Mouse (Mus musculus): ENCODE data around the gene Cct7. TPM values are rescaled to one million over a fixed set of nuclear protein-coding genes. Genes with fewer than 3 reads are reported as not detected.

Gene Cct7
- polyA plus RNA-seq, 1 experiment from 2014 or later = 672 TPM

- Histone ChIP-seq H3K9me3 (ENCODE audit: control insufficient read depth, low read length) (no peaks in the 10 kb centered on the region), H3K36me3 (ENCODE audit: control insufficient read depth, insufficient read depth, low read length) (peaks cover 17% of the 10 kb centered on the region), H3K27ac (ENCODE audit: low read depth, low read length) (no peak overlapping the region), H3K4me1 (ENCODE audit: control insufficient read depth, insufficient read depth, low read length) (no peaks in the 10 kb centered on the region), H3K4me3 (ENCODE audit: low read depth, low read length) (no peak overlapping the region), H3K27me3 (ENCODE audit: control insufficient read depth, insufficient read depth, low read length) (no peaks in the 10 kb centered on the region), H3K9ac (ENCODE audit: low read length) (no peak overlapping the region), H3K4me2 (no peak overlapping the region)
- DNase-seq (ENCODE audit: low spot score, missing footprints) (no peak), ATAC-seq (ENCODE audit: low FRiP score) (no peak)
- 70% methylated on average over 8 of the region's 8 CpGs for WGBS
Measured at GRCm38 (mm10) chr6:85471962-85472361, 20.6 kb downstream of the Cct7 start.

- 52% methylated on average over 5 of the region's 5 CpGs for WGBS
- Histone ChIP-seq H3K9me3 (ENCODE audit: control insufficient read depth, low read length) (no peaks in the 10 kb centered on the region), H3K4me3 (ENCODE audit: low read depth, low read length) (no peak overlapping the region), H3K27ac (ENCODE audit: low read depth, low read length) (no peak overlapping the region), H3K9ac (ENCODE audit: low read length) (no peak overlapping the region), H3K4me2 (no peak overlapping the region), H3K4me1 (ENCODE audit: control insufficient read depth, insufficient read depth, low read length) (no peaks in the 10 kb centered on the region), H3K36me3 (ENCODE audit: control insufficient read depth, insufficient read depth, low read length) (peaks cover 12% of the 10 kb centered on the region), H3K27me3 (ENCODE audit: control insufficient read depth, insufficient read depth, low read length) (no peaks in the 10 kb centered on the region)
- ATAC-seq (ENCODE audit: low FRiP score) (no peak), DNase-seq (ENCODE audit: low spot score, missing footprints) (no peak)
Measured at GRCm38 (mm10) chr6:85472542-85472941, 21.2 kb downstream of the Cct7 start.

GRCm38 (mm10) chr6:85475581-85475980 lies 24.3 kb downstream of the Cct7 start:
- Histone ChIP-seq H3K9ac (ENCODE audit: low read length) (no peak overlapping the region), H3K4me1 (ENCODE audit: control insufficient read depth, insufficient read depth, low read length) (no peaks in the 10 kb centered on the region), H3K4me3 (ENCODE audit: low read depth, low read length) (no peak overlapping the region), H3K4me2 (no peak overlapping the region), H3K27ac (ENCODE audit: low read depth, low read length) (no peak overlapping the region), H3K36me3 (ENCODE audit: control insufficient read depth, insufficient read depth, low read length) (no peaks in the 10 kb centered on the region), H3K9me3 (ENCODE audit: control insufficient read depth, low read length) (no peaks in the 10 kb centered on the region), H3K27me3 (ENCODE audit: control insufficient read depth, insufficient read depth, low read length) (no peaks in the 10 kb centered on the region)
- DNase-seq (ENCODE audit: low spot score, missing footprints) = no peak
- 93% methylated on average over 3 of the region's 3 CpGs for WGBS
- ATAC-seq (ENCODE audit: low FRiP score) = no peak

GRCm38 (mm10) chr6:85477366-85477917 lies 26.1 kb downstream of the Cct7 start:
- no peaks in the 10 kb centered on the region for H3K4me1 ChIP-seq (ENCODE audit: control insufficient read depth, insufficient read depth, low read length)
- H3K9me3 ChIP-seq (ENCODE audit: control insufficient read depth, low read length) = no peaks in the 10 kb centered on the region
- H3K36me3 ChIP-seq (ENCODE audit: control insufficient read depth, insufficient read depth, low read length) = no peaks in the 10 kb centered on the region
- no peak overlapping the region for H3K4me3 ChIP-seq (ENCODE audit: low read depth, low read length)
- ATAC-seq (ENCODE audit: low FRiP score) = peak; percentile 27; the same call in 1 of the 2 replicates
- H3K27me3 ChIP-seq (ENCODE audit: control insufficient read depth, insufficient read depth, low read length) = no peaks in the 10 kb centered on the region; the same call in 1 of the 2 replicates
- no peak overlapping the region for H3K4me2 ChIP-seq
- no peak overlapping the region for H3K9ac ChIP-seq (ENCODE audit: low read length)
- no peak overlapping the region for H3K27ac ChIP-seq (ENCODE audit: low read depth, low read length)
- DNase-seq (ENCODE audit: low spot score, missing footprints) = peak; percentile 92
- 42% methylated on average over 10 of the region's 10 CpGs for WGBS

- no peak overlapping the region for H3K4me3 ChIP-seq (ENCODE audit: low read depth, low read length)
- no peak overlapping the region for H3K27ac ChIP-seq (ENCODE audit: low read depth, low read length)
- DNase-seq (ENCODE audit: low spot score, missing footprints) (no peak), ATAC-seq (ENCODE audit: low FRiP score) (no peak)
- H3K9me3 ChIP-seq (ENCODE audit: control insufficient read depth, low read length) = no peaks in the 10 kb centered on the region
- H3K4me2 ChIP-seq = no peak overlapping the region
- H3K9ac ChIP-seq (ENCODE audit: low read length) = no peak overlapping the region
- no peaks in the 10 kb centered on the region for H3K4me1 ChIP-seq (ENCODE audit: control insufficient read depth, insufficient read depth, low read length)
- peaks cover 5% of the 10 kb centered on the region; the same call in 1 of the 2 replicates for H3K27me3 ChIP-seq (ENCODE audit: control insufficient read depth, insufficient read depth, low read length)
- H3K36me3 ChIP-seq (ENCODE audit: control insufficient read depth, insufficient read depth, low read length) = no peaks in the 10 kb centered on the region
- WGBS = 43% methylated on average over 14 of the region's 14 CpGs
Measured at GRCm38 (mm10) chr6:85478416-85478815, 27.1 kb downstream of the Cct7 start.

- no peak for DNase-seq (ENCODE audit: low spot score, missing footprints)
- Histone ChIP-seq H3K36me3 (ENCODE audit: control insufficient read depth, insufficient read depth, low read length) (no peaks in the 10 kb centered on the region), H3K9ac (ENCODE audit: low read length) (no peak overlapping the region), H3K27ac (ENCODE audit: low read depth, low read length) (no peak overlapping the region), H3K4me2 (no peak overlapping the region), H3K27me3 (ENCODE audit: control insufficient read depth, insufficient read depth, low read length) (peaks cover 21% of the 10 kb centered on the region), H3K4me3 (ENCODE audit: low read depth, low read length) (no peak overlapping the region), H3K4me1 (ENCODE audit: control insufficient read depth, insufficient read depth, low read length) (peaks cover 7% of the 10 kb centered on the region; the same call in 1 of the 2 replicates), H3K9me3 (ENCODE audit: control insufficient read depth, low read length) (no peaks in the 10 kb centered on the region)
- ATAC-seq (ENCODE audit: low FRiP score) = no peak
- 88% methylated on average over 5 of the region's 5 CpGs for WGBS
Measured at GRCm38 (mm10) chr6:85479979-85480378, 28.7 kb downstream of the Cct7 start.

GRCm38 (mm10) chr6:85480685-85481084 lies 29.4 kb downstream of the Cct7 start:
- Histone ChIP-seq H3K27ac (ENCODE audit: low read depth, low read length) (no peak overlapping the region), H3K36me3 (ENCODE audit: control insufficient read depth, insufficient read depth, low read length) (no peaks in the 10 kb centered on the region), H3K27me3 (ENCODE audit: control insufficient read depth, insufficient read depth, low read length) (peaks cover 28% of the 10 kb centered on the region), H3K4me1 (ENCODE audit: control insufficient read depth, insufficient read depth, low read length) (peaks cover 7% of the 10 kb centered on the region; the same call in 1 of the 2 replicates), H3K9ac (ENCODE audit: low read length) (no peak overlapping the region), H3K9me3 (ENCODE audit: control insufficient read depth, low read length) (no peaks in the 10 kb centered on the region), H3K4me3 (ENCODE audit: low read depth, low read length) (no peak overlapping the region), H3K4me2 (no peak overlapping the region)
- WGBS = 76% methylated on average over 16 of the region's 16 CpGs
- DNase-seq (ENCODE audit: low spot score, missing footprints) (no peak), ATAC-seq (ENCODE audit: low FRiP score) (no peak)

GRCm38 (mm10) chr6:85483843-85484721 lies 32.8 kb downstream of the Cct7 start:
- DNase-seq (ENCODE audit: low spot score, missing footprints) = no peak
- Histone ChIP-seq H3K27me3 (ENCODE audit: control insufficient read depth, insufficient read depth, low read length) (peaks cover 36% of the 10 kb centered on the region), H3K4me2 (peak overlapping the region; percentile 43), H3K9ac (ENCODE audit: low read length) (no peak overlapping the region; the same call in 1 of the 2 replicates), H3K9me3 (ENCODE audit: control insufficient read depth, low read length) (no peaks in the 10 kb centered on the region), H3K36me3 (ENCODE audit: control insufficient read depth, insufficient read depth, low read length) (no peaks in the 10 kb centered on the region), H3K4me3 (ENCODE audit: low read depth, low read length) (peak overlapping the region; percentile 26), H3K27ac (ENCODE audit: low read depth, low read length) (no peak overlapping the region), H3K4me1 (ENCODE audit: control insufficient read depth, insufficient read depth, low read length) (peaks cover 12% of the 10 kb centered on the region; the same call in 1 of the 2 replicates)
- ATAC-seq (ENCODE audit: low FRiP score) = 0 out of 2 replicates have a peak, but pooled peaks have one; percentile 24
- 3% methylated on average over 91 of the region's 92 CpGs for WGBS

GRCm38 (mm10) chr6:85485738-85486137 lies 34.4 kb downstream of the Cct7 start:
- peaks cover 36% of the 10 kb centered on the region for H3K27me3 ChIP-seq (ENCODE audit: control insufficient read depth, insufficient read depth, low read length)
- H3K4me2 ChIP-seq = no peak overlapping the region
- H3K9ac ChIP-seq (ENCODE audit: low read length) = no peak overlapping the region
- DNase-seq (ENCODE audit: low spot score, missing footprints) (no peak), ATAC-seq (ENCODE audit: low FRiP score) (no peak)
- H3K27ac ChIP-seq (ENCODE audit: low read depth, low read length) = no peak overlapping the region
- H3K36me3 ChIP-seq (ENCODE audit: control insufficient read depth, insufficient read depth, low read length) = no peaks in the 10 kb centered on the region
- peaks cover 15% of the 10 kb centered on the region; the same call in 1 of the 2 replicates for H3K4me1 ChIP-seq (ENCODE audit: control insufficient read depth, insufficient read depth, low read length)
- H3K9me3 ChIP-seq (ENCODE audit: control insufficient read depth, low read length) = no peaks in the 10 kb centered on the region
- WGBS = 81% methylated on average over 2 of the region's 2 CpGs
- no peak overlapping the region for H3K4me3 ChIP-seq (ENCODE audit: low read depth, low read length)

All from midbrain, embryonic 11.5 days (tissue).